Mouse (Mus musculus) c-Kit-negative CD71-positive TER-119-positive erythroid progenitor cells, embryonic 14.5 days (primary cell): Measurements from ENCODE around the gene Olfr978.
"Not testable (repeated sequence)": the region's sequence is repeated elsewhere in the genome, so short reads cannot be mapped to it uniquely, and the experiment has no call there.

Experiments used
- DNase-seq: peaks from one replicate; pipeline ENCODE4 v3.0.0-alpha.2; 2013; ENCODE audit warnings: low read depth, low spot score

Gene Olfr978

DNA sequence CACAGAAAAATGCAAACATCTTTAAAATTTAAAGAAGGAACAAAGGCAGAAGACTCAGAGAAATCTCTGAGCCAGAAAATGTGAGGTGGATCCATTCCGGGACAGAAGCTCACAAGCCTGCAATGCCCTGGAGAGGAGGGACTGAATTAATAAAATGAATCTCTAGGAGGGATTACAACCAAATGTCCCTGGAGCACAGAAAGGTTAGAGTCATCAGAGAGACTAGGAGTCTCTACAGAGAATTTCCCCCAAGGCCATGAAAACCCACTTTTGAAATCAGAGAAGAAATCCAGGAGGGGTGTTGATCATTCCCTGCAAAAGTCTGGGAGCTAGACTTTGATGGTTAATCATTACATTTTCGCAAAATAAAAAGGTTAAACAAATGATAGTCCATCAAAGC, at the start of gene Olfr978:
TSS of gene Olfr978 (plus strand) at position 301 of the 400 bp plus-strand sequence.
- no peak for DNase-seq

DNA sequence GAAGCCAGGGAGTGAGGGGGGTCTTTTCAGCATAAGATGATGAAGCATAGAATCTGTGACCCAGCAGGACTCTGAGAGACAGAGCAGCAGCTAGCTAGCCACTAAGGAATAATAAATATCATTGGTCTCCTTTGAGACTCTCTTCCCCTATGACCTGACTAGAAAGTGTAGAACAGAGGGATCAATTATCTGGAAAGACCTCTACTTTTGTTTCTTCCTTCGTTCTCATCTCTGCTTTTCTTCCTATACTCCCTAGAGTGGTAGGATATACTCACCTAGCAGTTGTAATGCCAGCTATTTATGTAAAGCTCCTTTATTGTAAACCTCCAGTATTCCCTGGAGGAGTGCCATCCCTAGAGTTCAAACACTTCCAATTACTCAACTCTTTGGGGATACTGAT, 40.0 kb upstream of the Olfr978 start, which contains the start of gene Olfr975:
TSS of gene Olfr975 (minus strand) at position 101 of the 400 bp plus-strand sequence.
- DNase-seq, result no peak

DNA sequence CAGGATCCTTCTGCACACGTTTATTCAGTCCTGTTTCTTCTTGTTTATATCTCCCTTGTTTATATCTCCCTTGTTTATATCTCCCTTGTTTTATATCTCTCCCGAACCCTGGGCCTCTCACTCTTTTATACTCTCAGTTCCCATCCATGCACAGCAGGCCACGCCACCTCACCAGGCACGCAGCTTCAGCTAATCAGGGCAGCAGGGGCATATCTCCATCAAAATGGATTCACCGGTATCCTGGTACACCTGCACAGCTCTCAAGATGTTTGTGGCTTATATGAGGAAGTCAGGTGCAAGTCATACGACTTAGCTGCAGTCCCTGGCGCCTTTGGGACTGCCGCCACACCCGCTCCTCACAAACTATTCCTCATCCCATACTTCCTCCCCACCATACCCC, 30.9 kb upstream of the Olfr978 start, which contains the start of gene Olfr976:
TSS of gene Olfr976 (minus strand) at position 101 of the 400 bp plus-strand sequence.
- not testable (repeated sequence) for DNase-seq

DNA sequence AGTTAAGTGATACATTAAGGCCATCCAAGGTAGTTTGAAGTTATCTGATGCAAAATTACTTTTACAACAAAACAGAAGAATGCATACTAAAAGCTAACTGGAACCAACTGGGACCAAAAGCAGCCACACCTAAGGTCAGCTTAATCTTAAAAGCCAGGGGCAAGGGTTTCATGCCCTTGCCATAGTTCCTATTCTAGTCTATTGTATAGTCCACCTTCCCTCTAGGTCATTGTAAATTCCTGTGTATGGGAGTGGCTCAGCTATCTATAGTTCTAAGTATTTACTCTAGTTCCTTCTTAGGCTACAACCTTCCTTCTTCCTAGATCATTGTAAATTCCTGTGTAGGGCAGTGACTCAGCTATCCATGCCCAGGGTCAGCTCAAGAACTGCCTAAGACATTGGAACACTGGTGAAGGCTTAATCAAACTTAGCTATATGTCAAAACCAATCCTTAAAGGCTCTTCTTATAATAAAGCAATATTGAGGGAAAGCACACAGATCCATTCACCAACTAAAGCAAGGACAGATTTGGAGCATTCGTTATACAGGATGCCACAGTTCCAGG, 15.2 kb upstream of the Olfr978 start:
- not testable (repeated sequence) for DNase-seq

DNA sequence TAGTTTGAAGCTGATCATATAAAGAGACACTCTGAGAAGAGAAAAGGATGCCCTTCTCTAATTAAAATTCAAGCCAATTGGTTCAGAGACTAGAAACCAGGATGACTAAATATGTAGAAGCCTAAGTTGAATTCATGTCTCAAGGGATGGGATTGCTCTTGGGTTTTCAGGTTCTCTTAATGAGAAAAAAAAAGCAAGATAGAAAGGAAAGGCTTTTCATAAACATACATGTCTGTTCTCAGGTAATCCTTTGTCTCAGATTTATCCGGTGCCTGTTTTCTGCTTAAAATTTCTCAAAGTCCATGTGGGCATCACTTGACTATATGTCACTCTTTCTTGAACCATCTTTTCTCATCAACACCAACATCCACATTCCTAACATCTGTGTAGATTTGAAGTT, 11.5 kb downstream of the Olfr978 start, which contains the start of gene Olfr979:
TSS of gene Olfr979 (minus strand) at position 101 of the 400 bp plus-strand sequence.
- no peak for DNase-seq

DNA sequence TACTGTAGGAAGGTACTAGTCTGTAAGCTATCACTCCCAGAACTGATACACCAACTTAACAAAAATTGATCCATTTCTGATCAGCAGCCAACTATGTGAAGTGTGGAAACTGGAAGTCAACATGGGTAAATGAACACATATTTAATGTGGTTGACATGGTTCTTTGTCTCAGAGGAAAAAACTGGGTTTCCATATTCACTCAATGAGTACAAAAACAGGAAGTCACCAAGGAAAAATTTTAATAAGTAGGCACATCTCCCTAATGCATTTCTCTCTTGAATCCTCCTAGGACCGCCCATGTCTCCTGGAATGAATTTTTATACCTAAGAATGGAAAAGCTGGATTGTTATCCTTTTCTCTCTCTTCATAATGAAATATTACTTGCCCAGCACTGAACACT, 17.6 kb downstream of the Olfr978 start, which contains the start of gene Olfr980:
TSS of gene Olfr980 (minus strand) at position 101 of the 400 bp plus-strand sequence.
- DNase-seq, result no peak

DNA sequence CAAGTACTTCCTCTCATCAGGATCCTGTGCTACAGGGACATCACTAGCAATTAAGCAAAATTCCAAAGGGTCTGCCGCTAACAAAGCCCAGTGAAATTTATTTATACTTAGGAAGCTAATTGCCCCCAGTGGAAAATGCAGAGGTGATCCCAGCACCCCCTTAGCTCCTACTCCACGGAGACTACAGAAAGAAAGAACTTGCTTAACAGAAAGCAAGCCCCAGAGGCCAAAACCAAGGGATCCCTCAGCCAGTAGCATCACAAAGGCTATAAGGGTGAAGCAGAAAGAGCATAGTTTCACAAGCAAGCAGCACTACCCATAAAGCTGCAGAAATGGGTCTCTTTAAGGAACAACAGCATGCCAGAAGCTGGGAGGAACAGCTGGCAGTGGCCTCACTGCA, 29.3 kb downstream of the Olfr978 start, which contains the start of gene Olfr981:
TSS of gene Olfr981 (plus strand) at position 301 of the 400 bp plus-strand sequence.
- no peak for DNase-seq
